Mouse (Mus musculus) liver, adult 2 months (tissue): ENCODE data around the gene Ambra1. TPM values are rescaled to one million over a fixed set of nuclear protein-coding genes. Genes with fewer than 3 reads are reported as not detected.

ENCODE experiments used
- DNase-seq: peaks from one replicate; pipeline ENCODE4 v3.0.0-alpha.2; 2011; ENCODE audit warnings: low read depth, low spot score; ENCODE audit errors: extremely low read depth
- H3K27ac ChIP-seq: fragments of 200-500 bp; replicated peaks from 2 replicates; pipeline ENCODE4 v1.5.1; 2012; ENCODE audit warnings: low read depth, mild to moderate bottlenecking, control low read depth, inconsistent platforms, low read length; ENCODE audit not compliant: insufficient read depth
- H3K27me3 ChIP-seq: fragments of 200-500 bp; 2 replicates; pipeline ENCODE4 v1.6.1; 2012; ENCODE audit warnings: mild to moderate bottlenecking, moderate library complexity, low read length, inconsistent platforms; ENCODE audit not compliant: control insufficient read depth, insufficient read depth
- H3K36me3 ChIP-seq: fragments of 200-500 bp; 2 replicates; pipeline ENCODE4 v1.6.1; 2012; ENCODE audit warnings: low read length, inconsistent platforms; ENCODE audit not compliant: control insufficient read depth, insufficient read depth
- H3K4me1 ChIP-seq: fragments of 200-500 bp; 2 replicates; pipeline ENCODE4 v1.6.1; 2011; ENCODE audit warnings: low read length; ENCODE audit not compliant: control insufficient read depth, insufficient read depth
- H3K4me3 ChIP-seq: fragments of 200-500 bp; 2 replicates; pipeline ENCODE4 v1.5.1; 2011; ENCODE audit warnings: low read depth, mild to moderate bottlenecking, control low read depth, low read length, moderate library complexity; ENCODE audit not compliant: insufficient read depth
- H3K79me2 ChIP-seq: fragments of 200-500 bp; 2 replicates; pipeline ENCODE4 v1.6.1; 2012; ENCODE audit warnings: inconsistent platforms, mild to moderate bottlenecking, low read length, moderate library complexity; ENCODE audit not compliant: control insufficient read depth, insufficient read depth
- H3K9ac ChIP-seq: fragments of 200-500 bp; 2 replicates; pipeline ENCODE4 v1.6.1; 2012; ENCODE audit warnings: low read depth, mild to moderate bottlenecking, control low read depth, inconsistent platforms, low read length
- CTCF ChIP-seq: fragments of 200-500 bp; IDR thresholded peaks from 2 replicates; pipeline ENCODE4 v1.5.1; 2011; ENCODE audit warnings: low read depth, low read length, control low read depth
- POLR2A ChIP-seq: fragments of 200-500 bp; IDR thresholded peaks from 2 replicates; pipeline ENCODE4 v1.6.1; 2011; ENCODE audit warnings: low read length, control low read depth; ENCODE audit not compliant: insufficient read depth; ENCODE audit errors: extremely low read depth
- WGBS: fragments of 180-500 bp; shearing (Covaris S2); methylation state at CpG from one replicate; pipeline ENCODE4 v1.1.7; 2018; 5-methylcytosine and 5-hydroxymethylcytosine counted together
- polyA plus RNA-seq: library from polyadenylated mRNA; depleted of rRNA; stranded (reverse); fragments of >200 nt; gene quantifications from 2 replicates; pipeline ENCODE4 v1.2.3, GENCODE M21; 2012
- total RNA-seq: library from RNA; depleted of rRNA; stranded (reverse); fragments of >200 nt; gene quantifications from 2 replicates; pipeline ENCODE4 v1.2.3, GENCODE M21; 2014

Ambra1 gene
- total and polyA plus RNA-seq, 2 experiments, result 11.0 to 12.4 TPM

DNA sequence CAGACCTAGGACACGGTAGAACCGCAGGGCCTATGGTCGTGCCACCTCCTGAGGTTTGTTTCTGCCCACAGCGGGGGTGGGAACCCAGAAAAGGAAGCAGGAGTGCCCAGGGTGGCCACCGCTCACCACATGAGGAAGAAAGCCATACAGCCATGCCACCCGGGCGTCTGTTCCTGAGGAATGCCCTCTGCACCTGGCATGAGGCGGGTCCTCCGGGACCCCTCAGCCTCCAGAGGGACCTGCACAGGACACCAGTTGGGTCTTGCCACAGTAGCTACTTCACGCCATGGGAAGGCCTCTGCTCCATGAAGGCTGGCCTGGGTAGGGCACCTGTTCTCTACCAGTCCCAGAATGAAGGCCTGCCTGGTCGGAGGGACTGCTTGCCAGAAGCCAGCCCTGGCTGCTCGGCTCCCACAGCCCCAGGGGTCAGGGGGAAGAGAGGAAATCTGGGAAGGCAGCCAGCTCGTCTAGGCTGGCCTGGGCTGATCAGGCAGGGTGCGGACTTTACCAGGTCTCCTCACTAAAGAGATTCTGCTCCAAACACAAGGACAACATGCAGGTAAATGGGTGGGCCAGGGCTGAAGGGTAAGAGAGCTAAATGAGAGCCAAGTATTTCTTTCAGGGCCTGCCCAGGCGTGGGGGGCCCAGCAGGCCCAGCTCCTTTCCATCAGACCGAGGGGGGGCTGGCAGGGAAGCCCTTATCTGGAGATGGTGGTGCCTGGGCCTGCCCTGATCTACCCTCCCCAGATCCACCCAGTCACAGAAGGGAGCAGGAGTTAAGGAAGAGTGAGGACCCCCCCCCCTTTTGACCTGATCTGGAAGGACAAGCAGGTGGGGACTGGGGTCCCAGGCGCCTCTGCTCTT lies 219.7 kb downstream of the Ambra1 start:
- peaks cover 34% of the 10 kb centered on the region for H3K79me2 ChIP-seq
- peak overlapping the region; percentile 28 for H3K27ac ChIP-seq
- no peaks in the 10 kb centered on the region for H3K27me3 ChIP-seq
- H3K9ac ChIP-seq, result peak overlapping the region; percentile 40
- DNase-seq, result no peak
- no peak overlapping the region for H3K4me3 ChIP-seq
- WGBS, result 56% methylated on average over 17 of the region's 17 CpGs
- H3K36me3 ChIP-seq, result no peaks in the 10 kb centered on the region
- H3K4me1 ChIP-seq, result peaks cover 14% of the 10 kb centered on the region
- TF ChIP-seq CTCF, result no peak
- no peak for TF ChIP-seq POLR2A

DNA sequence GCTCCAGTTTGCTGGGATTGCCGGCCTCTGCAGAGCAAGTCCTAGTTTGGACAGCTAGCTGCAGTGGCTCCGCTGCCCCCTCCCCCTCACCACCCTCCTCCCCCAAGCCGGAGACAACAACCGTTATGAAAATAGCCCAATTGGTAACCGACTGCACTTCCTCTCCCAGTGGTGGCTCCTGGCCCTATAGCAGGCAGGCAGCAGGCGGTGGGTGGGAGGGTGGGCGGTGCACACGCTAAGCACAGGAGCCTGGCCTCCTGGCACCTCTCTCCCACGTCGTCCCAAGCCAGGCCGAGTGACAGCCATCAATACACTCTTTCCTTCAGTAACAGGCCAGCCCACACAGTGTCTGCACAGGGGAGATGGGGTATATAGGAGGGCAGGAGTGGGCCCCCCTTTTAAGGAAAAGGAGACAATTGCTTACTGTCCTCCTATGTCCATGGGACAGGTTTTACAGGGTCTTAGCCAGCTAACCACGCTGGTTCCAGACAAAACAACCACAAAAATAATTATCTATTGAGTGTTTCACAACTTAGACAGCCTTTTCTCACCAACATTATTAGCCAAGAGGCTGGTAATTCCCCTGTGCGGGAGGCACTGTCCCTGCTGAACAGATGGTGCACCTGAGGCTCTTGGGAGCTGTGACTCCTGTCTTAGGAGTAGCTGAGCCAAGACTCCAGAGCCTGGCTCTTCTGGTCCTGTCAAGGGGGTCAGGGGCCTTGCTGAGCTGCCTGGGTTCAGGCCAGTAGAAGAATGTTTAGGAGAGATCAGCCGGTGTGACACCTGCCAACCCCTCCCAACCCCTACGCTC lies 220.5 kb downstream of the Ambra1 start:
- H3K79me2 ChIP-seq, result peaks cover 29% of the 10 kb centered on the region
- 11% methylated on average over 15 of the region's 15 CpGs for WGBS
- no peak for DNase-seq
- TF ChIP-seq CTCF (no peak), POLR2A (no peak)
- peak overlapping the region; percentile 43; the same call in 1 of the 2 replicates for H3K9ac ChIP-seq
- H3K27ac ChIP-seq, result peak overlapping the region; percentile 36
- peaks cover 21% of the 10 kb centered on the region for H3K4me1 ChIP-seq
- H3K27me3 ChIP-seq, result no peaks in the 10 kb centered on the region
- H3K36me3 ChIP-seq, result no peaks in the 10 kb centered on the region
- no peak overlapping the region for H3K4me3 ChIP-seq

DNA sequence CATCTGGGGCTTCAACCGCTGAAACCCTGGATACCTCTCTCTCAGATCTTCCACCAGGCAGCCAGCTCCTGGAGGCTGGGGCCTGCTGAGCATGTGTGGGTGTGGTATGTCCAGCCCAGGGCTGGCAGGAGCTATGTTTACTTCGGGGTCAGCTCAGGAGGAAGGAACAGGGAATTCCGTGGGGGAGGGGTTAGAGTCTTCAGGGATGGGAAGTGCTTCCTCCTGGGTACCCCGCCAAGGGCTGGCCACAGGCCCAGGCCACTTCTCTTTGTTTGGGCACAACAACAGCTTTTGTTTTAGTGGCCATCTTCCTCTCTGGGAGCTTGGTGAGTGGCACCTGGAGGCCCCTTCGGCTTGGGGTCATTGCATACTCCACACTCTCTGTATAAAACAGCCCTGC lies 223.9 kb downstream of the Ambra1 start:
- no peak overlapping the region for H3K9ac ChIP-seq
- no peak overlapping the region for H3K27ac ChIP-seq
- no peak overlapping the region for H3K4me3 ChIP-seq
- DNase-seq, result peak; percentile 42
- WGBS, result 14% methylated on average over 5 of the region's 5 CpGs
- peaks cover 31% of the 10 kb centered on the region for H3K4me1 ChIP-seq
- H3K36me3 ChIP-seq, result no peaks in the 10 kb centered on the region
- H3K27me3 ChIP-seq, result no peaks in the 10 kb centered on the region
- H3K79me2 ChIP-seq, result peaks cover 40% of the 10 kb centered on the region; the same call in 1 of the 2 replicates
- TF ChIP-seq POLR2A (no peak), CTCF (no peak)

DNA sequence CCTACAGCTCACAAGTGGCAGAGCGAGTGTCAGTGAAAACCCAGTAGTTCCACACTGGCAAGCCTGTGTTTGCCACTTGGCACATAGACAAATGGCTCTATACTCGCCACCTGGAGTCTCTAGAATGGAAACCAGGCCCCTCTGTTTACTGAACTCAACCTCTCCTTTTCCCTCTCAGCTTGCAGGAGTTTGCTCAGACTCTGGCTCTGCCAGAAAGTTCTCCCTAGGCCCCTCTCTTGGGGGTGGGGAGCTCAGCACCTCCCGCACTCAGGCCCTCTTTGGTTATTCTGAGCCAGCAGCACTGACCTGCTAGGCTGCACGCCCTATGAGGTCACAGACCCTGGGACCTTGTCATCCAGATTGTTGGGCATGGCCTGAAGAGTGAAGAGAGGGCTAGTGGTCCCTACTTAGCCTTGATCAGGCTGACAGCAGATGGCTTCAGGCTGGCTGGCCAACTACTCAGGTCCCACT lies 225.2 kb downstream of the Ambra1 start:
- peaks cover 32% of the 10 kb centered on the region for H3K4me1 ChIP-seq

DNA sequence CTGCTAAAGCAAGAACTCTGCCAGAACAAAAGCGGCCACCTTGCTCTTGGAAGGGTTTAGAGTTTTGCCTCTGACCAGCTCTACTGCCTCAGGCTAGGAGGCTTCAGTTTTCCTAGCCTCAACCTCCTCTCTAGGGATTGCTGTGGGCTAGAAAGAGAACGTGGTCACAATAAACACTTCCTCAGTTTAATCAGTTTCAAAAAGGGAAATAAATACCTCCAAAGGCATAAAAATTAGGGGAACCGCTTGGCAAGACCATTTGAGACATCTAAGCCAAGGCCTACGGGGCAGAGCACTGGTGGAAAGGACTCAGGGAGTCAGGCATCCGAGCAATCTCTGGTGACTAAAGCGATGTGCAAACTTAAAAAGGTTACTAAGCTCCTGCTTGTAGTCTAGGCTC lies 225.9 kb downstream of the Ambra1 start:
- no peaks in the 10 kb centered on the region for H3K36me3 ChIP-seq
- no peak overlapping the region for H3K27ac ChIP-seq
- DNase-seq, result no peak
- no peaks in the 10 kb centered on the region for H3K27me3 ChIP-seq
- no peak overlapping the region for H3K4me3 ChIP-seq
- peaks cover 40% of the 10 kb centered on the region; the same call in 1 of the 2 replicates for H3K79me2 ChIP-seq
- no peak overlapping the region for H3K9ac ChIP-seq
- H3K4me1 ChIP-seq, result peaks cover 29% of the 10 kb centered on the region
- 74% methylated on average over 6 of the region's 6 CpGs for WGBS
- no peak for TF ChIP-seq CTCF
- no peak for TF ChIP-seq POLR2A

More for the DNA sequence above, 225.2 kb downstream of the Ambra1 start:
- DNase-seq, result no peak
- 15% methylated on average over 4 of the region's 4 CpGs for WGBS
- H3K4me3 ChIP-seq, result no peak overlapping the region
- H3K27ac ChIP-seq, result no peak overlapping the region; the same call in 1 of the 2 replicates
- H3K27me3 ChIP-seq, result no peaks in the 10 kb centered on the region
- no peak for TF ChIP-seq POLR2A
- no peak for TF ChIP-seq CTCF
- H3K79me2 ChIP-seq, result peaks cover 35% of the 10 kb centered on the region; the same call in 1 of the 2 replicates
- no peaks in the 10 kb centered on the region for H3K36me3 ChIP-seq
- H3K9ac ChIP-seq, result no peak overlapping the region
